8 mouse cellular contexts compared by ENCODE assay signal in genomic region chr13:23542225-23542980, GRCm38 (mm10). TPM values are rescaled to one million over a fixed set of nuclear protein-coding genes. Genes with fewer than 3 reads are reported as not detected.
DNase-seq lines count a peak whose midpoint lies in the region; ATAC-seq and TF ChIP-seq lines count a peak whose summit lies in the region.
"Not testable (repeated sequence)": the region's sequence is repeated elsewhere in the genome, so short reads cannot be mapped to it uniquely, and the experiment has no call there.

No protein-coding gene starts in this region.

- H3K79me3 ChIP-seq in C2C12 (ENCODE audit: low read depth), result not testable (repeated sequence)

- peak overlapping the region; percentile 65 for H3ac ChIP-seq in C2C12 (ENCODE audit: control insufficient read depth, insufficient read length, low read depth)

- WGBS in forebrain, embryonic 16.5 days, result 9% methylated on average over 3 of the region's 3 CpGs
- WGBS in hindbrain, embryonic 12.5 days, result 4% methylated on average over 3 of the region's 3 CpGs
- 6% methylated on average over 3 of the region's 3 CpGs for WGBS in kidney, postnatal 0 days
- 7% methylated on average over 3 of the region's 3 CpGs for WGBS in liver, embryonic 16.5 days (ENCODE audit: insufficient replicate concordance)
- 5% methylated on average over 3 of the region's 3 CpGs for WGBS in midbrain, embryonic 16.5 days
- WGBS in stomach, embryonic 16.5 days, result 6% methylated on average over 3 of the region's 3 CpGs

- not testable (repeated sequence) for H3K4me1 ChIP-seq in forebrain, embryonic 16.5 days (replicated peaks; ENCODE audit: control insufficient read depth, insufficient read depth, low read length); hindbrain, embryonic 12.5 days; kidney, postnatal 0 days (replicated peaks; ENCODE audit: insufficient read depth, low read length); midbrain, embryonic 16.5 days (ENCODE audit: control insufficient read depth, insufficient read depth, low read length); stomach, embryonic 16.5 days (ENCODE audit: control insufficient read depth, insufficient read depth, low read length)
- H3K4me1 ChIP-seq in liver, embryonic 16.5 days (ENCODE audit: control insufficient read depth, low read depth, low read length), result peaks cover 12% of the 10 kb centered on the region

- not testable (repeated sequence) for H3K9me3 ChIP-seq in forebrain, embryonic 16.5 days (ENCODE audit: control insufficient read depth, low read length); hindbrain, embryonic 12.5 days (replicated peaks); kidney, postnatal 0 days (replicated peaks; ENCODE audit: low read length); liver, embryonic 16.5 days (replicated peaks; ENCODE audit: control insufficient read depth, low read length); midbrain, embryonic 16.5 days (replicated peaks; ENCODE audit: control insufficient read depth, low read length, poor library complexity, severe bottlenecking); stomach, embryonic 16.5 days (replicated peaks; ENCODE audit: control insufficient read depth, low read length)

- not testable (repeated sequence) for H3K36me3 ChIP-seq in C2C12 (ENCODE audit: control insufficient read depth, insufficient read depth); forebrain, embryonic 16.5 days (ENCODE audit: control insufficient read depth, insufficient read depth); hindbrain, embryonic 12.5 days; kidney, postnatal 0 days (ENCODE audit: insufficient read depth, low read length); liver, embryonic 16.5 days (ENCODE audit: control insufficient read depth, insufficient read depth); midbrain, embryonic 16.5 days (ENCODE audit: control insufficient read depth, insufficient read depth, low read length); stomach, embryonic 16.5 days (ENCODE audit: control insufficient read depth, insufficient read depth, low read length)

- peak; percentile 64 for DNase-seq in embryo, embryonic 10.5 days (ENCODE audit: low spot score)
- DNase-seq in kidney, postnatal 0 days (ENCODE audit: low spot score), result not testable (repeated sequence)

- not testable (repeated sequence) for H3K79me2 ChIP-seq in C2C12 (ENCODE audit: control insufficient read depth, insufficient read depth)

- H3K4me2 ChIP-seq in forebrain, embryonic 16.5 days (ENCODE audit: low read length), result peak overlapping the region; percentile 58
- peak overlapping the region; percentile 69 for H3K4me2 ChIP-seq in hindbrain, embryonic 12.5 days (replicated peaks)
- peak overlapping the region; percentile 71 for H3K4me2 ChIP-seq in kidney, postnatal 0 days (ENCODE audit: low read length)
- peak overlapping the region; percentile 58 for H3K4me2 ChIP-seq in liver, embryonic 16.5 days (ENCODE audit: low read depth, low read length)
- peak overlapping the region; percentile 83 for H3K4me2 ChIP-seq in midbrain, embryonic 16.5 days (ENCODE audit: low read length)
- H3K4me2 ChIP-seq in stomach, embryonic 16.5 days (ENCODE audit: low read depth, low read length), result peak overlapping the region; percentile 81

- peak overlapping the region; percentile 30 for H3K4me3 ChIP-seq in C2C12 (ENCODE audit: insufficient read depth, poor library complexity, severe bottlenecking)
- peak overlapping the region; percentile 42 for H3K4me3 ChIP-seq in forebrain, embryonic 16.5 days (replicated peaks; ENCODE audit: low read length)
- peak overlapping the region; percentile 42 for H3K4me3 ChIP-seq in hindbrain, embryonic 12.5 days
- peak overlapping the region; percentile 38 for H3K4me3 ChIP-seq in kidney, postnatal 0 days (replicated peaks; ENCODE audit: low read depth, low read length)
- peak overlapping the region; percentile 67 for H3K4me3 ChIP-seq in liver, embryonic 16.5 days (ENCODE audit: low read depth, low read length)
- H3K4me3 ChIP-seq in midbrain, embryonic 16.5 days (ENCODE audit: low read depth, low read length), result peak overlapping the region; percentile 44
- peak overlapping the region; percentile 55 for H3K4me3 ChIP-seq in stomach, embryonic 16.5 days (replicated peaks; ENCODE audit: low read length)

- not testable (repeated sequence) for ATAC-seq in forebrain, embryonic 16.5 days; hindbrain, embryonic 12.5 days (ENCODE audit: low FRiP score); kidney, postnatal 0 days (replicated peaks; ENCODE audit: low FRiP score, low read depth); liver, embryonic 16.5 days (ENCODE audit: low read depth); midbrain, embryonic 16.5 days; stomach, embryonic 16.5 days (ENCODE audit: insufficient read depth, low FRiP score)

- peak overlapping the region; percentile 48 for H3K27ac ChIP-seq in forebrain, embryonic 16.5 days (ENCODE audit: low read length)
- peak overlapping the region; percentile 84 for H3K27ac ChIP-seq in hindbrain, embryonic 12.5 days
- peak overlapping the region; percentile 90 for H3K27ac ChIP-seq in kidney, postnatal 0 days
- peak overlapping the region; percentile 96 for H3K27ac ChIP-seq in liver, embryonic 16.5 days (ENCODE audit: low read length)
- H3K27ac ChIP-seq in midbrain, embryonic 16.5 days (ENCODE audit: low read length), result not testable (repeated sequence)
- H3K27ac ChIP-seq in stomach, embryonic 16.5 days (ENCODE audit: low read length), result peak overlapping the region; percentile 87

- not testable (repeated sequence) for TF ChIP-seq CTCF in C2C12 (IDR thresholded peaks at IDR 0.05; ENCODE audit: control insufficient read depth, insufficient read depth, insufficient read length); kidney, postnatal 0 days (IDR thresholded peaks at IDR 0.05; ENCODE audit: low read depth)

- peak overlapping the region; percentile 33; the same call in 1 of the 2 replicates for H3K9ac ChIP-seq in forebrain, embryonic 16.5 days (replicated peaks; ENCODE audit: low read depth, low read length)
- peak overlapping the region; percentile 69 for H3K9ac ChIP-seq in hindbrain, embryonic 12.5 days
- peak overlapping the region; percentile 60 for H3K9ac ChIP-seq in kidney, postnatal 0 days (ENCODE audit: low read depth, low read length)
- peak overlapping the region; percentile 81 for H3K9ac ChIP-seq in liver, embryonic 16.5 days (ENCODE audit: low read depth, low read length)
- peak overlapping the region; percentile 49 for H3K9ac ChIP-seq in midbrain, embryonic 16.5 days (ENCODE audit: low read depth, low read length)
- H3K9ac ChIP-seq in stomach, embryonic 16.5 days (ENCODE audit: low read length), result peak overlapping the region; percentile 72

- H3K27me3 ChIP-seq in C2C12 (ENCODE audit: control insufficient read depth, insufficient read depth, insufficient read length); forebrain, embryonic 16.5 days (replicated peaks; ENCODE audit: control insufficient read depth, insufficient read depth, low read length); hindbrain, embryonic 12.5 days; kidney, postnatal 0 days (ENCODE audit: insufficient read depth, low read length); liver, embryonic 16.5 days (ENCODE audit: control insufficient read depth, insufficient read depth, low read depth, low read length); midbrain, embryonic 16.5 days (ENCODE audit: control insufficient read depth, insufficient read depth, low read depth, low read length); stomach, embryonic 16.5 days (ENCODE audit: control insufficient read depth, insufficient read depth, low read length): not testable (repeated sequence)

RNA-seq across cellular contexts. Expression of gene Hist1h2bh, which starts 0.8 kb away (rescaled TPM):
- 1.2 TPM for polyA plus RNA-seq in C2C12 (2012; fragmentation: generic; extraction: Trizol)
- 0.23 and 0.47 TPM in 2 replicates for polyA plus RNA-seq in forebrain, embryonic 16.5 days (2015; fragmentation: Nextera tagmentation; extraction: Ambion mirVana)
- polyA plus RNA-seq in hindbrain, embryonic 12.5 days (2016; fragmentation: Nextera tagmentation; extraction: Ambion mirVana), result 0.37 and 0.57 TPM in 2 replicates
- 0.37 and 0.43 TPM in 2 replicates for polyA plus RNA-seq in kidney, postnatal 0 days (2015; fragmentation: Nextera tagmentation; extraction: Ambion mirVana)
- 1.1 and 1.8 TPM in 2 replicates for polyA plus RNA-seq in liver, embryonic 16.5 days (2015; fragmentation: Nextera tagmentation; extraction: Ambion mirVana)
- polyA plus RNA-seq in midbrain, embryonic 16.5 days (2015; fragmentation: Nextera tagmentation; extraction: Ambion mirVana), result 0.27 TPM in 1 of 2 replicates, not detected in the other
- 1.1 and 1.4 TPM in 2 replicates for polyA plus RNA-seq in stomach, embryonic 16.5 days (2015; fragmentation: Nextera tagmentation; extraction: Ambion mirVana)

RNA-seq across cellular contexts. Expression of gene Hist1h3f, which starts 1.4 kb away (rescaled TPM):
- 1.2 TPM for polyA plus RNA-seq in C2C12 (2012; fragmentation: generic; extraction: Trizol)
- polyA plus RNA-seq in forebrain, embryonic 16.5 days (2015; fragmentation: Nextera tagmentation; extraction: Ambion mirVana), result 0.30 and 0.61 TPM in 2 replicates
- 0.66 and 1.4 TPM in 2 replicates for polyA plus RNA-seq in hindbrain, embryonic 12.5 days (2016; fragmentation: Nextera tagmentation; extraction: Ambion mirVana)
- polyA plus RNA-seq in kidney, postnatal 0 days (2015; fragmentation: Nextera tagmentation; extraction: Ambion mirVana), result 0.71 and 0.83 TPM in 2 replicates
- polyA plus RNA-seq in liver, embryonic 16.5 days (2015; fragmentation: Nextera tagmentation; extraction: Ambion mirVana), result 1.2 and 1.4 TPM in 2 replicates
- polyA plus RNA-seq in midbrain, embryonic 16.5 days (2015; fragmentation: Nextera tagmentation; extraction: Ambion mirVana), result not detected in 2 replicates
- polyA plus RNA-seq in stomach, embryonic 16.5 days (2015; fragmentation: Nextera tagmentation; extraction: Ambion mirVana), result 0.81 and 0.90 TPM in 2 replicates

RNA-seq across cellular contexts. Expression of gene Hist1h3g, which starts 7.2 kb away (rescaled TPM):
- polyA plus RNA-seq in C2C12 (2012; fragmentation: generic; extraction: Trizol), result 5.5 TPM
- polyA plus RNA-seq in forebrain, embryonic 16.5 days (2015; fragmentation: Nextera tagmentation; extraction: Ambion mirVana), result 1.5 and 3.2 TPM in 2 replicates
- polyA plus RNA-seq in hindbrain, embryonic 12.5 days (2016; fragmentation: Nextera tagmentation; extraction: Ambion mirVana), result 2.2 and 4.4 TPM in 2 replicates
- polyA plus RNA-seq in kidney, postnatal 0 days (2015; fragmentation: Nextera tagmentation; extraction: Ambion mirVana), result 3.9 and 4.0 TPM in 2 replicates
- 11.0 and 14.8 TPM in 2 replicates for polyA plus RNA-seq in liver, embryonic 16.5 days (2015; fragmentation: Nextera tagmentation; extraction: Ambion mirVana)
- not detected in 2 replicates for polyA plus RNA-seq in midbrain, embryonic 16.5 days (2015; fragmentation: Nextera tagmentation; extraction: Ambion mirVana)
- 4.7 and 6.1 TPM in 2 replicates for polyA plus RNA-seq in stomach, embryonic 16.5 days (2015; fragmentation: Nextera tagmentation; extraction: Ambion mirVana)

RNA-seq across cellular contexts. Expression of gene Hist1h2af, which starts 8.7 kb away (rescaled TPM):
- polyA plus RNA-seq in C2C12 (2012; fragmentation: generic; extraction: Trizol), result 98.1 TPM
- not detected in 2 replicates for polyA plus RNA-seq in forebrain, embryonic 16.5 days (2015; fragmentation: Nextera tagmentation; extraction: Ambion mirVana)
- polyA plus RNA-seq in hindbrain, embryonic 12.5 days (2016; fragmentation: Nextera tagmentation; extraction: Ambion mirVana), result 5.2 TPM in 1 of 2 replicates, not detected in the other
- polyA plus RNA-seq in kidney, postnatal 0 days (2015; fragmentation: Nextera tagmentation; extraction: Ambion mirVana), result 3.3 and 4.9 TPM in 2 replicates
- polyA plus RNA-seq in liver, embryonic 16.5 days (2015; fragmentation: Nextera tagmentation; extraction: Ambion mirVana), result 2.0 and 6.7 TPM in 2 replicates
- polyA plus RNA-seq in midbrain, embryonic 16.5 days (2015; fragmentation: Nextera tagmentation; extraction: Ambion mirVana), result not detected in 2 replicates
- 0.74 and 3.1 TPM in 2 replicates for polyA plus RNA-seq in stomach, embryonic 16.5 days (2015; fragmentation: Nextera tagmentation; extraction: Ambion mirVana)

RNA-seq across cellular contexts. Expression of gene Hist1h4f, which starts 9.0 kb away (rescaled TPM):
- polyA plus RNA-seq in C2C12 (2012; fragmentation: generic; extraction: Trizol), result 7.4 TPM
- polyA plus RNA-seq in forebrain, embryonic 16.5 days (2015; fragmentation: Nextera tagmentation; extraction: Ambion mirVana), result not detected in 2 replicates
- polyA plus RNA-seq in hindbrain, embryonic 12.5 days (2016; fragmentation: Nextera tagmentation; extraction: Ambion mirVana), result 1.4 TPM in 1 of 2 replicates, not detected in the other
- 0.58 TPM in 1 of 2 replicates, not detected in the other for polyA plus RNA-seq in kidney, postnatal 0 days (2015; fragmentation: Nextera tagmentation; extraction: Ambion mirVana)
- 2.4 and 2.9 TPM in 2 replicates for polyA plus RNA-seq in liver, embryonic 16.5 days (2015; fragmentation: Nextera tagmentation; extraction: Ambion mirVana)
- not detected in 2 replicates for polyA plus RNA-seq in midbrain, embryonic 16.5 days (2015; fragmentation: Nextera tagmentation; extraction: Ambion mirVana)
- 1.6 TPM in 1 of 2 replicates, not detected in the other for polyA plus RNA-seq in stomach, embryonic 16.5 days (2015; fragmentation: Nextera tagmentation; extraction: Ambion mirVana)
